Mouse (Mus musculus) granulocyte monocyte progenitor cell, adult 5-6 weeks (primary cell): ENCODE data around the gene Hpdl. TPM values are rescaled to one million over a fixed set of nuclear protein-coding genes. Genes with fewer than 3 reads are reported as not detected.
"Not testable (repeated sequence)": the region's sequence is repeated elsewhere in the genome, so short reads cannot be mapped to it uniquely, and the experiment has no call there.

Experiments used
- ATAC-seq: replicated peaks from 2 replicates; pipeline ENCODE4 v1.8.0; 2016; ENCODE audit warnings: mild to moderate bottlenecking, moderate TSS enrichment, inconsistent platforms; ENCODE audit not compliant: poor library complexity, severe bottlenecking
- total RNA-seq, 2 experiments: library from RNA; stranded (forward) in 1 of 2; stranded (reverse) in 1 of 2; fragments of 200-712, 200-1000 nt in 1 of 2; fragments of >200 nt in 1 of 2; fragmentation: Nextera tagmentation in 1 of 2; gene quantifications; 2 replicates each; pipeline ENCODE4 v1.2.3; 2014 to 2017

Hpdl gene
- total RNA-seq (2014; fragmentation: Nextera tagmentation): not detected in 2 replicates
- 0.62 and 0.78 TPM in 2 replicates for total RNA-seq (2017)

- no peak for ATAC-seq
Observed at GRCm38 (mm10) chr4:116821694-116822016, at the start of gene Hpdl. Gene Hpdl, minus strand, starts transcription at chr4:116821707.

DNA sequence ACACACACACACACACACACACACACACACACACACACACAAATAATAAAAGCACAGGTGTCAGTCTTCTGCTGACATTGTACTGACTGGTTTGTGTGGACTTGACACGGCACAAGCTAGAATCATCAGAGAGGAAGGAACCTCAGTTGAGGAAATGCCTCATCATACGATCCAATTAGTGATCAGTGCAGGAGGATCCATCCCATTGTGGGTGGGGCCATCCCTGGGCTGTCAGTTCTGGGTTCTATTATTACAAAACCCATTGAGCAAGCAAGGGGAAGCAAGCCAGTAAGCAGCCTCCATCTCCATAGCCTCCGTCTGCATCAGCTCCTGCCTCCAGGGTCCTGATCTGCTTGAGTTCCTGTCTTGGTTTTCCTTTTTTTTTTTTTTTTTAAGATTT is 48.4 kb upstream of the Hpdl start:
- ATAC-seq: peak; percentile 61

- ATAC-seq: no peak
Observed at GRCm38 (mm10) chr4:116862023-116862422, 40.5 kb upstream of the Hpdl start.

DNA sequence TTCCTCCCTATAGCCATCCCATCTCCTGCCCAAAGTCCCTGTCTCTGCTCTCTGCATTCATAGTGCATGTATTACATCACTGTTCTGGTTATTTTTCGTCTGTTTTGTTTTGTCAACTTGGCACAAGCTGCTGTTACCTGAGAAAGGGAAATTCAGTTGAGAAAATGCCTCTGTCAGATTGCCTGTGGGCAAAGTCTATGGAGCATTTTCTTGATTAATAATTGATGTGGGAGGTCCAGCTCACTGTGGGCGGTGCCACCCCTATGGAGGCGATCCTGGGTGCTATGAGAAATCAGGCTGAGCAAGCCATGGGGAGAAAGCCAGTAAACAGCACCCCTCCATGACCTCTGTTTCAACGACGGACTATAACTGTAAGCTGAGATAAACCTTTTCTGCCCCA is 38.2 kb upstream of the Hpdl start:
- ATAC-seq: no peak

GRCm38 (mm10) chr4:116857203-116857602 is 35.7 kb upstream of the Hpdl start:
- ATAC-seq: no peak

DNA sequence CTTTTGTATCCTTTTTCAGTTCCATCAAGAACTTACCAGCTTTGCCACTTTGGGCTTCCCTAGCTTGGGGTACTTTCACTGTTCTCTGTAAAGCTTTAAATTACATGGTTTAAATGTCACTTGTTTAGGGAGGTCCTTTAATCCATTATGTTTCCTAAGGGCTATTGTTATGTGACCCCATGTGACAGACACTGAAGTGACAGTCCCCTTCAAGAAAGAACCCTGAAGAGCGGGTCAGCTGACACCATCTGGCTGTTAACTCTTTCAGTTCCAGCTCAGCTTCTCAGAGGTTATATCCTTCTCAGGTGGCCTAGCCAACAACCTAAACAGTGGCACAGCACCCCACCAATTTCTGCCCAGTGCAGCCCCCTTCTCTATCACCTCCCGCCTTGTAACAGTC is 32.8 kb upstream of the Hpdl start:
- ATAC-seq: no peak

- no peak for ATAC-seq
Observed at GRCm38 (mm10) chr4:116849901-116850300, 28.4 kb upstream of the Hpdl start.

- ATAC-seq: no peak
Observed at GRCm38 (mm10) chr4:116844324-116844723, 22.8 kb upstream of the Hpdl start.

GRCm38 (mm10) chr4:116840841-116841240 is 19.3 kb upstream of the Hpdl start:
- ATAC-seq: no peak

DNA sequence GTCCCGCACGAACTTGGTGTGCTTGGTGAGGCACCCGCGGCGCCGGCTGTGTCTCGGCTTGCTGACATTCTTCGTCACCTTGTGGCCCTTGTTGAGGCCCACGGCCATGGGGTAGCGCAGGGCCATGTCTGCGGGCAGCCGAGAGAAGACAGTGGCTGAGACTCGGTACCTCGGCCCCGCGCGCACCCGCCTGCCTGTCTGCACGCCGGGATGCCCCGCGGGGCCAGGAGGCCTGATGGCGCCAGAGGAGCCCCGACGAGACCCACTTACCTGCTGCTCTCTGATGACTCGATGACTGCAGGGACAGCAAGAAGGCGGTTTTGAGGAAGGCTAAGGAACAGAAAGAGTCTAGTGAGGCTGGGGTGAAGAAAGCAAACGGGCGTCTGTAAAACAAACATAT is 18.6 kb upstream of the Hpdl start:
- ATAC-seq: not testable (repeated sequence)

- ATAC-seq: no peak
Observed at GRCm38 (mm10) chr4:116838999-116839398, 17.5 kb upstream of the Hpdl start.

DNA sequence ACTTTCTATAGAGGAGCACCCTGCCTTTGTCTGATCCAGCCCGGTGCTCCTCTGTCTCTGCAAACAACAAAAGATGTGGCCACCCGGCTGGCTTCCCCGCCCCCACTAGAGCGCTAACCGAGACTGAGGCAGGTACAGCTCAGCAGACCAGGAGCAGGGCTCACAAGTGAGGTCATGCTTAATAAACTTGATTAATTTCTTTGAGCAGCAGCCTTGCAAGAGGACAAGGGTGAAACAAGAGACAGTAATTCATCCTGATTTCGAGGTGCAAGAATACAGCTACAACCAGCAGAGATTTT is 8.5 kb upstream of the Hpdl start:
- ATAC-seq: no peak

- no peak for ATAC-seq
Observed at GRCm38 (mm10) chr4:116829364-116830069, 8.0 kb upstream of the Hpdl start.

- peak; percentile 77 for ATAC-seq
Observed at GRCm38 (mm10) chr4:116827819-116828218, 6.3 kb upstream of the Hpdl start.

- peak; percentile 15; the same call in 1 of the 2 replicates for ATAC-seq
Observed at GRCm38 (mm10) chr4:116824541-116825004, 3.1 kb upstream of the Hpdl start.

DNA sequence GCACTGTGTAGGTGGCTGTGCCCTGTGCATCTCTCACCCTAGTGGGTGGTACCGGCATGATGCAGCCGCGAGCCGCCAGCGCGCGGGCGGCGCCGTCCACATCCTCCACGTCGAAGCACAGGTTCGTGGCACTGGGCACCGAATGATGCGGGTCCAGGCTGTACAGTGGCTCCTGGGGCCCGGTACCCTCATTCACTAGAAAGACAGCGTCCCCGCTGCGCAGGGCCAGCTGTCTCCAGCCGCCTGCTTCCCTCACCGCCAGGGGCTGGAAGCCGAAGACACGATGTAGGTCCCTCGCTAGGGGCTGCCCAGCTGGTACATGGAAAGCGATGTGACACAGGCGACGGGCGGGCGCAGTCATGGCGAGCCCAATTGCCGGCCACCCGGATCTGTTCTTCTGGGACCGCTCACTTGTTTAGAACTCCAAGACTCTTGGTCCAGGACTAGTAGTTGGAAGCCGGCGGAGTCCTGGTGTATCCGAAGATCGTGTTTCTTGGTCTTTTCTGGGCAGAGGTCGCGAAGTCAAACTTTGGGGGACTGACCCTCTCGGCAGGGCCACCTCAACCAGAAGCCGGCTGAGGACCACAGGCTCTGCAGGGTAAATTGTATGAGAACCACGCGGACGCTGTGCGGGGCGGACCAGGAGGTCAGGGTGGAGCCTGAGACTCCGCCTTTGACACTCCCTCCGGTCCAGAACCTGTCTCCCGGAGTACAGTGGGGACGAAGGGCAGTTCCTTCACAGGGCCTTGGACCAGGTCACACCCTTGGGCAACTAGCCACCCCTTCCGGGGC is 409 bp downstream of the Hpdl start:
- peak; percentile 76 for ATAC-seq

- ATAC-seq: no peak
Observed at GRCm38 (mm10) chr4:116819968-116820901, 1.3 kb downstream of the Hpdl start.

GRCm38 (mm10) chr4:116817486-116817885 is 4.0 kb downstream of the Hpdl start:
- no peak for ATAC-seq

DNA sequence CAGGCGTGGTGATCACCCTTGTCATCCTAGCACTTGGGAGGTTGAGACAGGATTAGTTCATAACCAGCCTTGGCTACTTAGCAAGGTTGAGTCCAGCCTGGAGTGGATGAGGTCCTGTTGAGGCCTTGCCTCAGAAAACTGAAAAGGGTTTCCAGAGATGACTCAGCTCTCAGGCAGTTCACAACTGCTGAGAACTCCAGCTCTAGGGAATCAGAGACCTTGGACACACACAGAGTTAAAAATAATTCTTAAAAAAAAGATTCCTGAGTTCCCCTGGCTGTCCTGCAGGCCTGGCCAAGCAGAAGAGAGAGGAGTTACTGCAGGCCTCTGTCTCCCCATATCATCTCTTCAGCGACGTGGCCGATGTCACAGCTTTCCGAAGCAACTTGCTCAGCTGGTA is 6.2 kb downstream of the Hpdl start:
- no peak for ATAC-seq

GRCm38 (mm10) chr4:116811012-116811411 is 10.5 kb downstream of the Hpdl start:
- ATAC-seq: no peak
